Mouse (Mus musculus) neural tube, embryonic 13.5 days (tissue): ENCODE results near the gene Trim11. TPM values are rescaled to one million over a fixed set of nuclear protein-coding genes. Genes with fewer than 3 reads are reported as not detected.
A peak's percentile ranks its signal among the peaks of the same experiment; 100 is the strongest.

Experiments used
- ATAC-seq: fragments of 200-750 bp; cut with Nextera tagmentation; 2 replicates; pipeline ENCODE4 v1.8.0; 2017; ENCODE audit warnings: low read depth, mild to moderate bottlenecking, moderate TSS enrichment, moderate library complexity
- H3K27ac ChIP-seq: fragments of 300-500 bp; sonication (generic); replicated peaks from 2 replicates; pipeline ENCODE4 v1.5.1; 2015; ENCODE audit warnings: moderate library complexity, mild to moderate bottlenecking, inconsistent platforms
- H3K27me3 ChIP-seq: fragments of 300-500 bp; sonication (generic); 2 replicates; pipeline ENCODE4 v1.6.1; 2015; ENCODE audit warnings: mild to moderate bottlenecking, inconsistent platforms
- H3K36me3 ChIP-seq: fragments of 300-500 bp; sonication (generic); 2 replicates; pipeline ENCODE4 v1.6.1; 2015; ENCODE audit warnings: mild to moderate bottlenecking, inconsistent platforms
- H3K4me1 ChIP-seq: fragments of 300-500 bp; sonication (generic); replicated peaks from 2 replicates; pipeline ENCODE4 v1.6.1; 2015; ENCODE audit warnings: inconsistent platforms
- H3K4me2 ChIP-seq: fragments of 300-500 bp; sonication (generic); 2 replicates; pipeline ENCODE4 v1.6.1; 2015; ENCODE audit warnings: inconsistent platforms, mild to moderate bottlenecking, moderate library complexity
- H3K4me3 ChIP-seq: fragments of 300-500 bp; sonication (generic); 2 replicates; pipeline ENCODE4 v1.5.1; 2015; ENCODE audit warnings: mild to moderate bottlenecking, inconsistent platforms
- H3K9ac ChIP-seq: fragments of 300-500 bp; sonication (generic); 2 replicates; pipeline ENCODE4 v1.6.1; 2015; ENCODE audit warnings: moderate library complexity, mild to moderate bottlenecking, inconsistent platforms
- H3K9me3 ChIP-seq: fragments of 300-500 bp; sonication (generic); 2 replicates; pipeline ENCODE4 v1.6.1; 2016; ENCODE audit warnings: inconsistent platforms
- WGBS: fragments of 180-500 bp; shearing (Covaris S2); methylation state at CpG from one replicate; pipeline ENCODE4 v1.1.7; 2015; 5-methylcytosine and 5-hydroxymethylcytosine counted together
- polyA plus RNA-seq: library from polyadenylated mRNA; unstranded; fragments of >200 nt; fragmentation: Nextera tagmentation; extraction: Ambion mirVana; gene quantifications from 2 replicates; pipeline ENCODE4 v1.2.1, GENCODE M21; 2015

Gene Trim11
- polyA plus RNA-seq, 1 experiment from 2014 or later: 19.7 TPM

DNA sequence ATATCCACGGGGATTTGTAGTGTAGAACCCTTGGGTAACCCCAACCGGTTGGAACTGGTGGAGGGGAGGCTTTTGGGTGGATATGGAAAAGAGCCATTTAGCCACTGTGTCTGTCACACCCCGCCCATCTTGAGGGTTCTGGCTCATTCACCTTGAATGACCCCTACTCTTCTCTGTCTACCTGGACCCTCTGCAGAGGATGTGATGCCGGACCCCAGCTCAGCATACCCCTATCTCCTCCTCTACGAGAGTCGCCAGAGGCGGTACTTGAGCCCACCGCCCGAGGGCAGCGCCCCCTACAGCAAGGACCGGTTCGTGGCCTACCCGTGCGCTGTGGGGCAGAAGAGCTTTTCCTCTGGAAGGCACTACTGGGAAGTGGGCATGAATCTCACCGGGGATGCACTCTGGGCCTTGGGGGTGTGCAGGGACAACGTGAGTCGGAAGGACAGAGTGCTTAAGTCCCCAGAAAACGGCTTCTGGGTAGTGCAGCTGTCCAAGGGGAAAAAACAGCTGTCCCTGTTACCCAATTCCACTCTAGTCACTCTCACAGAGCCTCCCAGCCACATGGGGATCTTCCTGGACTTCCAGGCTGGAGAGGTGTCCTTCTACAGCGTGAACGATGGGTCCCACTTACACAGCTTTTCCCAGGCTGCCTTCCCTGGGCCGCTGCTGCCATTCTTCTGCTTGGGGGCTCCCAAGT lies 6.9 kb upstream of the Trim11 start:
- ATAC-seq: no peak
- Histone ChIP-seq H3K27me3 (no peaks in the 10 kb centered on the region), H3K36me3 (peaks cover 31% of the 10 kb centered on the region), H3K27ac (no peak overlapping the region), H3K4me1 (peaks cover 22% of the 10 kb centered on the region), H3K4me3 (no peak overlapping the region), H3K4me2 (no peak overlapping the region), H3K9ac (no peak overlapping the region), H3K9me3 (no peaks in the 10 kb centered on the region)
- WGBS: 89% methylated on average over 21 of the region's 21 CpGs

- H3K36me3 ChIP-seq: peaks cover 31% of the 10 kb centered on the region
- H3K4me2 ChIP-seq: no peak overlapping the region
- no peaks in the 10 kb centered on the region for H3K9me3 ChIP-seq
- WGBS: 95% methylated on average over 3 of the region's 3 CpGs
- H3K27me3 ChIP-seq: no peaks in the 10 kb centered on the region
- peaks cover 25% of the 10 kb centered on the region for H3K4me1 ChIP-seq
- no peak for ATAC-seq
- H3K4me3 ChIP-seq: no peak overlapping the region
- H3K27ac ChIP-seq: no peak overlapping the region
- H3K9ac ChIP-seq: no peak overlapping the region
Measured at GRCm38 (mm10) chr11:58971796-58972195, 6.1 kb upstream of the Trim11 start.

DNA sequence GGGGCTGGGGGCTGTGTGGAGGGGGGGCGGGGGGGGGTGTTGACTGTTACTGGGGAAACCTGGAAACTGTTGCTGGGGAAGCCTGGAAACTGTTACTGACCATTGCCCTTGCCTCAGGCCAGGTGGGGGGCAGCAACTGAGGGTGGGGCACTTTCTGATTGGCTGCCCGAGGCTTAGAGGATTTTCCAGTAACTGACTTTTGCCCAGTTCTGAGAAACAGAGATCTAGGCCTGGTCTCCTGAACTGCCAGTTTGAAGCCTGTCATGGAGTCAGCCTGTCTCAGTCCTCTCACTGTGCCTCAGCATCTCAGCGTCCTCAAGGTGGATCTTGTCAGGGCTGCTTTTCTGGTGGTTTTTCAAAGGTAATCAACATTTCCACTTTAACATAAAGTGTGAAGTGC lies 3.5 kb upstream of the Trim11 start:
- no peak for ATAC-seq
- Histone ChIP-seq H3K36me3 (peaks cover 22% of the 10 kb centered on the region), H3K9me3 (no peaks in the 10 kb centered on the region), H3K9ac (no peak overlapping the region), H3K4me3 (no peak overlapping the region), H3K4me2 (no peak overlapping the region), H3K27me3 (no peaks in the 10 kb centered on the region), H3K27ac (no peak overlapping the region), H3K4me1 (peaks cover 40% of the 10 kb centered on the region)
- WGBS: 87% methylated on average over 3 of the region's 3 CpGs

DNA sequence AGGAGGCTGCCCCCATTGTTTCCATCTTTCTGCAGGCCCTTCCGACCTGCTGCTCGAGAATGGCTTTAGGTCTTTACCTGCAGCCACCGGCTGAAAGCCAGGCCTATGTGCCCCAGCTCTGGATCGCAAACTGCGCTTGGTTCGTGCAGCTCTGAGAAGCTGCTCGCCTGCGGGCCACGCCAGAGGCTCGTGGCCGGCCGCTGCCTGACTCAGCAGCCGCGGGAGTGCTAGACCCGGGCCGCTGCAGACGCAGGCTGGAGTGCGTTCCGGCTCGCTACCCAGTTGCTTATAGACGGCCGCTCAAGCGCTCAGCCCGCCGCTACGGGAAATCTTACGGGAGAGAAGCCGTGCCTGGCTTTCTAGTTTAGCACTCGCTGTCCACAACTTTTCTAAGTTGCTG lies 743 bp upstream of the Trim11 start:
- H3K4me3 ChIP-seq: peak overlapping the region; percentile 99
- peaks cover 16% of the 10 kb centered on the region for H3K36me3 ChIP-seq
- peaks cover 67% of the 10 kb centered on the region for H3K4me1 ChIP-seq
- 0 out of 2 replicates have a peak, but pooled peaks have one; percentile 7 for ATAC-seq
- H3K27me3 ChIP-seq: no peaks in the 10 kb centered on the region
- H3K9me3 ChIP-seq: no peaks in the 10 kb centered on the region
- WGBS: under 1% methylated on average over 29 of the region's 29 CpGs
- peak overlapping the region; percentile 96 for H3K9ac ChIP-seq
- H3K27ac ChIP-seq: peak overlapping the region; percentile 64
- H3K4me2 ChIP-seq: peak overlapping the region; percentile 100

GRCm38 (mm10) chr11:58977607-58978026 lies 276 bp upstream of the Trim11 start:
- Histone ChIP-seq H3K36me3 (peaks cover 19% of the 10 kb centered on the region), H3K4me2 (peak overlapping the region; percentile 100), H3K27me3 (no peaks in the 10 kb centered on the region), H3K9ac (peak overlapping the region; percentile 96), H3K27ac (peak overlapping the region; percentile 64), H3K9me3 (no peaks in the 10 kb centered on the region), H3K4me1 (peaks cover 68% of the 10 kb centered on the region), H3K4me3 (peak overlapping the region; percentile 99)
- WGBS: under 1% methylated on average over 21 of the region's 21 CpGs
- ATAC-seq: peak; percentile 18; the same call in 1 of the 2 replicates

DNA sequence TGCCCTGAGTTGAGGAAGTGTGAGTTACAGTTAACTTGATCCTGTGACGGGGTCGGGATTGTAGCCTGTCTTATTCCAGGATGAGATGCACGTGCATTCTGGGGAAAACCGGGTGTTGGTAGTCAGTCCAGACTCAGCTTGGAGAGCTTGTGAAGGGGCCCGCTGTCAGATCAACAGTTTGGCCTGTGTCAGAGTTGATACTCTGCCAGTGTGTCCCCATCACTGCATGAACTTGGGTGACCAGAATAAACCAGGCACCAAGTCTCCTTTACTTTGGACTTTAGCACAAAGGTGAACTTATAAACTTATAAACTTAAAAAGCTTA lies 775 bp downstream of the Trim11 start:
- peak overlapping the region; percentile 99 for H3K4me3 ChIP-seq
- H3K9me3 ChIP-seq: no peaks in the 10 kb centered on the region
- whole genome bisulfite sequencing: 4% methylated on average over 5 of the region's 5 CpGs
- peaks cover 67% of the 10 kb centered on the region for H3K4me1 ChIP-seq
- no peaks in the 10 kb centered on the region for H3K27me3 ChIP-seq
- H3K27ac ChIP-seq: peak overlapping the region; percentile 64; the same call in 1 of the 2 replicates
- ATAC-seq: no peak; the same call in 1 of the 2 replicates
- H3K4me2 ChIP-seq: peak overlapping the region; percentile 100
- H3K9ac ChIP-seq: peak overlapping the region; percentile 96
- H3K36me3 ChIP-seq: peaks cover 26% of the 10 kb centered on the region

- Histone ChIP-seq H3K4me3 (peak overlapping the region; percentile 99), H3K36me3 (peaks cover 31% of the 10 kb centered on the region), H3K9me3 (no peaks in the 10 kb centered on the region), H3K9ac (peak overlapping the region; percentile 96), H3K4me1 (peaks cover 62% of the 10 kb centered on the region), H3K27ac (no peak overlapping the region), H3K4me2 (peak overlapping the region; percentile 100), H3K27me3 (no peaks in the 10 kb centered on the region)
- no peak for ATAC-seq
- 84% methylated on average over 3 of the region's 3 CpGs for WGBS
Measured at GRCm38 (mm10) chr11:58979183-58979582, 1.3 kb downstream of the Trim11 start.

GRCm38 (mm10) chr11:58979661-58980060 lies 1.8 kb downstream of the Trim11 start:
- peak overlapping the region; percentile 96 for H3K9ac ChIP-seq
- H3K27ac ChIP-seq: no peak overlapping the region
- peaks cover 57% of the 10 kb centered on the region for H3K4me1 ChIP-seq
- ATAC-seq: no peak
- peaks cover 32% of the 10 kb centered on the region for H3K36me3 ChIP-seq
- H3K9me3 ChIP-seq: no peaks in the 10 kb centered on the region
- H3K4me2 ChIP-seq: peak overlapping the region; percentile 100
- WGBS: 88% methylated on average over 7 of the region's 7 CpGs
- peak overlapping the region; percentile 99 for H3K4me3 ChIP-seq
- no peaks in the 10 kb centered on the region for H3K27me3 ChIP-seq

GRCm38 (mm10) chr11:58980381-58980990 lies 2.6 kb downstream of the Trim11 start:
- H3K9me3 ChIP-seq: no peaks in the 10 kb centered on the region
- 0 out of 2 replicates have a peak overlapping the region, but pooled peaks have one; percentile 100 for H3K4me2 ChIP-seq
- WGBS: 70% methylated on average over 5 of the region's 5 CpGs
- peaks cover 38% of the 10 kb centered on the region for H3K36me3 ChIP-seq
- H3K4me1 ChIP-seq: peaks cover 52% of the 10 kb centered on the region
- no peak overlapping the region for H3K9ac ChIP-seq
- no peaks in the 10 kb centered on the region for H3K27me3 ChIP-seq
- no peak for ATAC-seq
- 0 out of 2 replicates have a peak overlapping the region, but pooled peaks have one; percentile 99 for H3K4me3 ChIP-seq
- no peak overlapping the region for H3K27ac ChIP-seq

- Histone ChIP-seq H3K4me2 (no peak overlapping the region), H3K4me1 (peaks cover 43% of the 10 kb centered on the region), H3K4me3 (no peak overlapping the region), H3K27ac (no peak overlapping the region), H3K9me3 (no peaks in the 10 kb centered on the region), H3K36me3 (peaks cover 51% of the 10 kb centered on the region), H3K9ac (no peak overlapping the region), H3K27me3 (no peaks in the 10 kb centered on the region)
- WGBS: 66% methylated on average over 14 of the region's 14 CpGs
- no peak for ATAC-seq
Measured at GRCm38 (mm10) chr11:58981541-58982447, 3.9 kb downstream of the Trim11 start.

DNA sequence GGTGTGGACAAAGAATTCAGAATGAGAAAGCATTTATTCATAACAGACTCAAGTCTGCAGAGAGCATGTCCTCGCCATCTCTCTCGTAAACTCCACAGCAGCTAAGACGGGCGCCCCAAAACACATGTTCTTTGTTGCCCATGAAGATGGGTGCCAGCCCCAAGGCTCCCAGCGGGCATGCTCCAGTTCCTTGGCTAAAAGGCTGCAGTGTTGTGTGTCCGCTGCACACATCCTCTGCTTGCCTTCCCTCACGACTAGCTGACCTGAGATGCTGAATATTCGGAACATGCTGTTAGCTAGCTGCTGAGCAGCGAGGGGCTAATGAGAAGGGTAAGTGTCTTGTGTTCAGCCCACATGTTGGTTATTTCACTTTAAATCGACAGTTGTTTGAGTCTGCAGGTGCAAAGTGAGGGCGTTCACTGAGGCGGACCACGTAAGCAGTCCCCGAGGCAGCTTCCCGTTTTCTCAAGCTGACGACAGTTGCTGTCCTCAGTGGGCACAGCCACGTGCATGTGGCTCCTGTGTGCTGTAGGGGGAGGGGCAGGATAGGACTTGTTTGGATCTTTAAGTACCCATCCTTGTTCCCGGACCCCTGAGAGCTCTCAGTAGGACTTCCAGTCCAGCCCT lies 4.7 kb downstream of the Trim11 start:
- H3K9me3 ChIP-seq: no peaks in the 10 kb centered on the region
- WGBS: 90% methylated on average over 18 of the region's 18 CpGs
- no peaks in the 10 kb centered on the region for H3K27me3 ChIP-seq
- H3K4me2 ChIP-seq: no peak overlapping the region
- H3K36me3 ChIP-seq: peaks cover 59% of the 10 kb centered on the region
- no peak for ATAC-seq
- no peak overlapping the region for H3K27ac ChIP-seq
- H3K9ac ChIP-seq: no peak overlapping the region
- H3K4me1 ChIP-seq: peaks cover 39% of the 10 kb centered on the region
- no peak overlapping the region for H3K4me3 ChIP-seq
